Mouse (Mus musculus) limb, embryonic 14.5 days (tissue): ENCODE measurements at regions not wholly inside any gene's neighbourhood (a gene's known extent, or its start where the extent isn't known, plus 50 kb on each side); places are given as distances from the start of the nearest gene placed in this dataset.

Experiments
- ATAC-seq: fragments of 200-750 bp; cut with Nextera tagmentation; 2 replicates; pipeline ENCODE4 v1.8.0; 2017; ENCODE audit warnings: low read depth, moderate number of reproducible peaks, moderate TSS enrichment; ENCODE audit not compliant: low FRiP score
- DNase-seq: peaks from one replicate; pipeline ENCODE4 v3.0.0-alpha.2; 2015; ENCODE audit warnings: low spot score
- H3K27ac ChIP-seq: fragments of 300-500 bp; sonication (generic); replicated peaks from 2 replicates; pipeline ENCODE4 v1.5.1; 2014; ENCODE audit warnings: low read depth, mild to moderate bottlenecking, low read length, moderate library complexity, mixed read lengths
- H3K27me3 ChIP-seq: fragments of 300-500 bp; sonication (generic); 2 replicates; pipeline ENCODE4 v1.6.1; 2014; ENCODE audit warnings: low read length, mixed read lengths; ENCODE audit not compliant: control insufficient read depth, insufficient read depth
- H3K36me3 ChIP-seq: fragments of 300-500 bp; sonication (generic); 2 replicates; pipeline ENCODE4 v1.6.1; 2014; ENCODE audit warnings: mild to moderate bottlenecking, low read length, moderate library complexity, mixed read lengths; ENCODE audit not compliant: control insufficient read depth, insufficient read depth
- H3K4me1 ChIP-seq: fragments of 300-500 bp; sonication (generic); 2 replicates; pipeline ENCODE4 v1.6.1; 2014; ENCODE audit warnings: antibody characterized with exemption, low read length, mixed read lengths; ENCODE audit not compliant: control insufficient read depth, insufficient read depth
- H3K4me2 ChIP-seq: fragments of 300-500 bp; sonication (generic); replicated peaks from 2 replicates; pipeline ENCODE4 v1.6.1; 2014; ENCODE audit warnings: low read depth, mild to moderate bottlenecking, low read length, moderate library complexity; ENCODE audit not compliant: severe bottlenecking
- H3K4me3 ChIP-seq: fragments of 300-500 bp; sonication (generic); replicated peaks from 2 replicates; pipeline ENCODE4 v1.5.1; 2014; ENCODE audit warnings: low read length
- H3K9ac ChIP-seq: fragments of 300-500 bp; sonication (generic); 2 replicates; pipeline ENCODE4 v1.6.1; 2014; ENCODE audit warnings: mild to moderate bottlenecking, low read depth, low read length, moderate library complexity; ENCODE audit not compliant: severe bottlenecking
- H3K9me3 ChIP-seq: fragments of 300-500 bp; sonication (generic); 2 replicates; pipeline ENCODE4 v1.6.1; 2016; ENCODE audit warnings: low read length; ENCODE audit not compliant: control insufficient read depth
- POLR2A ChIP-seq: fragments of 200-500 bp; IDR thresholded peaks from 2 replicates; pipeline ENCODE4 v1.8.0; 2012; ENCODE audit warnings: inconsistent platforms, mild to moderate bottlenecking, moderate library complexity, borderline replicate concordance; ENCODE audit not compliant: insufficient read depth, insufficient read length; ENCODE audit errors: extremely low read depth
- WGBS: fragments of 180-500 bp; shearing (Covaris S2); extraction: QIAGEN DNeasy Blood & Tissue Kit; methylation state at CpG from one replicate; pipeline ENCODE4 v1.1.7; 2014; 5-methylcytosine and 5-hydroxymethylcytosine counted together

DNA sequence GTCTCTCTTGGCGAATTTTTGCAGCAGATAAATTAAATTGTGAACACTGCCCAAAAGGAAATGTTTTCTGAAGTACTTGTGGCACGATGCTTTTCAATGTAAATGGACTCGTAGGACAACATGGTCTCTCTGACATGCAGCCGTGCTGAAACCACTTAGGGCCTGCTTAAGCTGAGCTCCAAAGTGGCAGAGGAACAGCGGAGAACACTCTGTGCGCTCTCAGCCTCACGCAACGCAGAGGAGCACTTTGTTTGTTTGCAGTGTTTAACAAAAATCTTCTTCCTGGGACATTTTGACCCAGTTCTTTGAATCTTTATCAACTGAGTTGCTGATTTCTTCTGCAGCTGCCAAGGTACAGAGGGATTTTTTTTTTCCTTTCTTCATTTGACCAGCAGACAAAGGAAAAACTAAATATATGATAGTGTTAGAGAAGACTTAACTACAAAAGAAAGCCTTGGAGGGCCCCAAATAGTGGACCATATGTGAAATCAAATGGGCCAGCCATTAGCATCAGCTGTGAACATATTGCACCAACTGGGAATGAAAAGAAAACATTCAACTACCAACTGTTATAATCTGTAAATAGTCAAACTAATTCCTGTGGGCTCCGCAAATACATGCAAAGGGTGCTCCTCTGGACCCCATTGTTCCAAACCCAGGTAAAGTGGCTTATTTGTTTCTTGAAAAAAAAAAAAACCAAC, 639.5 kb downstream of the Rwdd3 start:
- DNase-seq (no peak), ATAC-seq (no peak)
- Histone ChIP-seq H3K27me3 (no peaks in the 10 kb centered on the region), H3K4me2 (no peak overlapping the region), H3K36me3 (no peaks in the 10 kb centered on the region), H3K4me1 (no peaks in the 10 kb centered on the region), H3K27ac (no peak overlapping the region), H3K4me3 (no peak overlapping the region), H3K9ac (no peak overlapping the region), H3K9me3 (no peaks in the 10 kb centered on the region)
- 86% methylated on average over 9 of the region's 9 CpGs for WGBS
- TF ChIP-seq POLR2A, result no peak

DNA sequence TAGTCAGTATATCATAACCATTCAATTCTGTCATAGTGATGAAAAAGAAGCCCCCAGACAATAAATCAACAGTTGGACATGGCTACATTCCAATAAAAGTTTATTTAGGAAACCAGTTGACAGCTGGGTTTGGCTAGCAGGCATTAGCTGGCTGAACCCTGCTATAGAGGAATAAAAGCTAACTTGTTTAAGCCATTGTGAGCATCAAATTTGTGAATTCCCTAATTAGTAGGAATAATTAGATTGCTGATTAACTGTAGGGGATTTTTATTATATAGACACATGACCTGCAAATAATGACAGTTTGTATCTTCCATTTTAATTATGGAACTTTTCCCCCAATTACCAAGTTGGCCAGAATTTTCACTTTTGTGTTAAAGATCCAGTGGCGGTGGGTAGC, 659.8 kb downstream of the Rwdd3 start:
- Histone ChIP-seq H3K9me3 (no peaks in the 10 kb centered on the region), H3K27me3 (no peaks in the 10 kb centered on the region), H3K27ac (no peak overlapping the region), H3K4me1 (no peaks in the 10 kb centered on the region), H3K9ac (no peak overlapping the region), H3K4me3 (no peak overlapping the region), H3K4me2 (no peak overlapping the region), H3K36me3 (no peaks in the 10 kb centered on the region)
- TF ChIP-seq POLR2A, result no peak
- 72% methylated on average over 1 of the region's 1 CpGs for WGBS
- no peak for DNase-seq
- no peak for ATAC-seq

DNA sequence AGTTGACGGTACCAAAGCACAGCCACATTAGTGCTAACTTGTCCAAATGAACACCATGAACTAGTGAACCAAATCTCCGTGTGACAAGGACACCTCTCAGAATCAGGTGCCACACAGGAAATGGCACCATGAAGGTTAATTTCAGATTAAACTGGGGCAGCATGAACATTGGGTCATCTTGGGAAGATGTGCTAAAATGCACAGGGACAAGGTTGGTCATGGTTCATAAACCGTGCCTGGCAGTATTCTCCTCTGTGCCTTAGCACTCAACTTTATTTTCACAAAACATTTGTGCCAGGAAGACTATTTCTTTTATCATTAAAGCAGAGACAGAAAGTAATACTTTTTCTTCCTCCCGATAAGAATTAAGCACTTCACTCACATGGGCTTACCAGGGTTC, 672.6 kb downstream of the Rwdd3 start:
- Histone ChIP-seq H3K9ac (no peak overlapping the region), H3K9me3 (no peaks in the 10 kb centered on the region), H3K4me1 (no peaks in the 10 kb centered on the region), H3K4me3 (no peak overlapping the region), H3K36me3 (no peaks in the 10 kb centered on the region), H3K27ac (no peak overlapping the region), H3K4me2 (no peak overlapping the region), H3K27me3 (no peaks in the 10 kb centered on the region)
- ATAC-seq (no peak), DNase-seq (no peak)
- TF ChIP-seq POLR2A, result no peak
- 66% methylated on average over 4 of the region's 4 CpGs for WGBS

DNA sequence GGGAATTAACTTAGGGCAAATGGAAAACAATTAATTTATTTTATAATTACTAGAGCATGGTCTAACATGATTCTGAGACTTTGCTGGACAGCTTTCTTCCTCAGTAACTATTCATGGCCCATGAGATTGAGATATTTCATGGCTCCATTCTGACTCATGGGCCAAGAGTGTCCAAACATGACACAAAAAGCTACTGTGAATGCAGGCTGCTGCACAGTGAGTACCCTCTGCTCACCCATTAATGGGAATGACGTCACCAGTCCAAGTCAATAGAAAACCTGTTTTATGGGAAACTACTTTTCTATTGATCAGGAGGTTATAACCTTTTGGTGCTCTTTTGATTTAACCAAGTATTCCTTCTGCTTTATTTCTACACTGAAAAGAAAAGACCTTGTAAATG, 693.6 kb downstream of the Rwdd3 start:
- DNase-seq (no peak), ATAC-seq (no peak)
- Histone ChIP-seq H3K36me3 (no peaks in the 10 kb centered on the region), H3K27ac (no peak overlapping the region), H3K4me1 (0 out of 2 replicates have a peak, but pooled peaks cover 4% of the 10 kb centered on the region), H3K4me3 (no peak overlapping the region), H3K27me3 (no peaks in the 10 kb centered on the region), H3K9me3 (no peaks in the 10 kb centered on the region), H3K9ac (no peak overlapping the region), H3K4me2 (no peak overlapping the region)
- TF ChIP-seq POLR2A, result no peak
- WGBS, result 57% methylated on average over 1 of the region's 1 CpGs

DNA sequence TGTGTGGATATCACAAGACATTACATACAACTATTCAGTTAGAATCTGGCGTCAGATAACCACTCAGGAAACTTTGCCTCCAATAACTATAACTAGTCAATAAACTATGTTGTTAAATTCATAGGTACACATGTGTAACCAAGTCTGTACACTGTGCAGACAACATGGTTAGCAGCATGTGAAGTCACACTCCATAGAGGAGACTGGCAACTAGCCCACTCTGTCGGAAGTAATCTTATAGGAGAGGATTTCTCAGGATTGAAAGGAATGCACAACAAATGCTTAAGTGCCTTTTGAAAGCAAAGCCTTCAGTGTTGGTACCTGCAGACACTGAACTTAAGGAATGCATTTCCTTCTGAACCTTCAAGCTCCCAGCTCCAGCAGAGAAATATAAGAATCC, 693.0 kb upstream of the Ptbp2 start:
- ATAC-seq (no peak; the same call in 1 of the 2 replicates), DNase-seq (peak; percentile 23)
- Histone ChIP-seq H3K27ac (no peak overlapping the region), H3K36me3 (no peaks in the 10 kb centered on the region), H3K4me1 (0 out of 2 replicates have a peak, but pooled peaks cover 4% of the 10 kb centered on the region), H3K4me3 (no peak overlapping the region), H3K27me3 (no peaks in the 10 kb centered on the region), H3K9ac (no peak overlapping the region), H3K9me3 (no peaks in the 10 kb centered on the region), H3K4me2 (no peak overlapping the region)
- 34% methylated on average over 2 of the region's 2 CpGs for WGBS
- TF ChIP-seq POLR2A, result no peak
